Mouse (Mus musculus): ENCODE results near the gene Cracr2b. TPM values are rescaled to one million over a fixed set of nuclear protein-coding genes. Genes with fewer than 3 reads are reported as not detected.

Cracr2b gene
- 4.9 and 10.1 TPM in 2 replicates for polyA plus RNA-seq (2015; fragmentation: Nextera tagmentation; extraction: Ambion mirVana)

DNA sequence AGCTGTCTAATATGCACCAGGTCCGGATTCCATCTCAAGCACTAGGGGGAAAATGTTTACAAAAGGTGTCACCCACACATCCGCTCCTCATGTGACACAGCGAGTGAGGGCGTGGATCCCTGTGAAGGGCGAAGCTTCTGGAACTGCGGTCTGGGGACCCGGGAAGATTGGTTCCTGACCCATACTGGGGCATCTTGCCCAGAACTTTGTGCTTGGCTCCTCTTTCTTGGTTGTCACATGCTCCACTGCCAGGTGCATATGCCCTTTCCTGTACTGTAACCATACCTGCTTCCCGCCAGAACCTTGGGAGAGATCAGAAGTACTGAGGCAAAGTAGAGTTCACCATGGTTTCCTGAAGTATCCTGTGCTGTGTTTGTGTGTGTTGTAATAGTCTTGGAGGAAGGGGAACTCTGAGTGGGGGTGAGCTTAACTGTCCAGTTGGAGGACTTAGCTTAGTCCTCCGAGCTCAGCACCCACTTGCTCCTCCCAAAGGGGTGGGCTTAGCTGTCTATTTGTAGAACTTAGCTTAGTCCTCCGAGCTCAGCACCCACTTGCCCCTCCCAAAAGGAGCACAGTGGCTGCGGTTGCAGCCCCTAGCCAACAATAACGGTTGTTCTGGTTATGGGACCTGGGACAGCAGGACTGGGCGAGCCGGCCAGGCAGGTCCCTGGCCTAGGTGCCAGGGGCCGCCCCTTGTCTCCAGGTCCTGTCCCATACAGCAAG lies at the start of gene Cracr2b:
Cracr2b (plus strand) TSS at position 704 of the 723 bp plus-strand sequence.

GRCm38 (mm10) chr7:141413809-141414584 lies 46.9 kb upstream of the Cracr2b start, which contains the start of gene Gatd1:
TSS of gene Gatd1 (minus strand) at chr7:141414136.

DNA sequence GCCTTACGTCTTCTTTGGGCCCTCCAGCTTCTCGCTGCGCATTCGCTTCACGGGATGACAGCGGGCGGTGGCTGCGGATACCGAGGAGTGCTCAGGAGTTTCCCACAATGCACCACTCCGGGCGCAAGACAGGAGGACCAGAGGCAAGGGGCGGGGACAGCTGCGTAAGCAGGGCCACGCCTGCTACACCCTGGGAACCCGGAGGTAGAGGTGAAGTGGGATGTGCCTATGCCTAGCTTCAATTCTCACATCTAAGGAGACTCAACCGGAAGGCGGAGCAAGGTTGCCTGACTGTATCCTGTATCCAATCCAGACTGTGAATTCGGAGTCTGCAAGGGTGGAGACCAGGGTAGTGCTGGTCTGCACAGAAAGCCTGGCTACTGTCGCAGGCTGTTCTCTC lies 31.6 kb upstream of the Cracr2b start, which contains the start of gene Cend1:
Cend1 (minus strand) TSS at position 182 of the 400 bp plus-strand sequence.

DNA sequence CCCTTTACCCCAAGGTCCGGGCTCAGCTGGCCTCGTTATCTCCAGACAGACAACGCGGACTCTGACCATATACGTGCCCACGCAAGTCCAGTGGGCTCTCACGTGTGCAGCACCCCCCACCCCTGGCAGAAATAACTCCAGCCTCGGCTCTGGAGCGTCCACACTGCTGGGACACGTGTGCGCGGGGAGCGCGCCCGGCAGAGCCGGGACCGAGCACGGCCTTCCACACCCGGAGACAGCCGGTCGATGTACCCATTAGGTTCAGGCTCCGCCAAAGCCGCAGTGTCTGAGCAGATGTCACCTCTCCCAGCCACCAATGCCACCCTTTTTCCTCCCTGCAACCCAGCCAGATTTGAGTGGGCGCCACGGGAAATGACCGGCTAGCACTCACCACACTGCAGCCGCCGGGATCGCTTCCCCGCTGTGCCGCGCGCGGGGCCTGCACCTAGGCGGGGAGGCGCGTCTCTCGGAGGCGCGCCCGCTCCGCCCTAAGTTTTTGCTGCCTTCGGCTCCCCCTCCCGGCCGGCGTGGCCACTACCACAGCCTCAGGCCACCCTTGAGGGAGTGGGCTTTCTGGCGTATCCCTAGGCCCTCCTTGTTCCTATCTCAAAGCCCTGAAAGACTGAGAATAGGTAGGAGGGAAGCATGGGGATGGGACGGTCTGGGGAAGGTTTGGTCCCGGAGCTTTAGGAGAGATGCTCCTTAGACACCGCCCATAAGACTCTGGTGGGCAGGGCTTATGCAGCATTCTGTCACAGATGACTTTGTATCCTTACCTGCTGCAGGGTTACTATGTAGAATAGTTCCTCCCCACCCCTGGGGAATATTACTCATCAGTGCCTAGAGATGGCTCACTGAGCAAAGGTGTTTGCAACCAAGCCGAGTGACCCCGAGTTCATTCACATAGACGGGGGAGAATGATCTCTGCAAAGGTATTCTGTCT lies 23.4 kb upstream of the Cracr2b start, which contains the start of gene Slc25a22:
Slc25a22 (minus strand) TSS at position 715 of the 943 bp plus-strand sequence.

GRCm38 (mm10) chr7:141443828-141444237 lies 17.1 kb upstream of the Cracr2b start, which contains the start of gene Pidd1:
TSS of gene Pidd1 (minus strand) at chr7:141444025.

GRCm38 (mm10) chr7:141447110-141447991 lies 13.5 kb upstream of the Cracr2b start, which contains the start of gene Rplp2:
TSS of gene Rplp2 (plus strand) at chr7:141447370.

GRCm38 (mm10) chr7:141454967-141455551 lies 5.8 kb upstream of the Cracr2b start, which contains the start of gene Pnpla2:
TSS of gene Pnpla2 (plus strand) at chr7:141455198.

DNA sequence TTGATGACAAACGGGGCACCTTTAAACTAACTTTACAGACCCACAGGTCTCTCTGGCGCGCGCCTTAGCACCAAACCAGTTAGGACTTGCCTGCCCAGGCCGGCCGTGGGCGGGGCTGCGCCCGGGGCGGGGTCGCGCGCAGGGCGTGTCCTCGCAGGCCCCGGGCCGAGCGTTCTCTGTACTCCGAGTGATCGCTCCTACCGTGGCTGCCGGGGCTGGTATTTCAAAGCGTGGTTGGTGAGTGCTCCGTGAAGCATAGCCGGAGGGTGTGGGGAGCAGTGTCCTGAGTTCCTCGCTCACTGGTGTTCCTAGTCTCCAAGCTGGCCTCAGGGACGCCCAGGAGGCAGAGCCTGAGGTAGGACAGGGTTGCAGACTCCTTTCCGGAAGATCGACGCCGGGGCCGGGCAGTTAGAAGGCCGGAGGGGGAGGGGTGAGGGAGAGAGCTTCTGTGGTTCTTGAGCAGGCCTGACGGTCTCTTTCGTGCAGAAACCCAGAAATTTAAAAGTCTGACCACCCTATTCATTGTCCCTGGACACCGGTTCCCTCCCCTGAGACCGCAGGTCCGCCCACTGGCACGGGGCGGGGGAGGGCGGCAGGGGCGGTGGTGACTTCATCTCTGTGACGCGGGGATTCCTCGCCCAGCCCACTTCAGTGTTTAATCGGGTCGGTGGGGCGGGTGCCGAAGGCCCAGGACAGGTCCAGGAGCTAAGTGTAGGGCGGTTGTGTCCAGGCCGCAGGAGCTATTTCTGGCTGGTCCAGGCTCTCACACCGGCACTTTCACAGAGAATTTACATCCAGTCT lies 6.5 kb downstream of the Cracr2b start, which contains the start of gene Cd151:
Cd151 (plus strand) TSS at position 163 of the 801 bp plus-strand sequence.

DNA sequence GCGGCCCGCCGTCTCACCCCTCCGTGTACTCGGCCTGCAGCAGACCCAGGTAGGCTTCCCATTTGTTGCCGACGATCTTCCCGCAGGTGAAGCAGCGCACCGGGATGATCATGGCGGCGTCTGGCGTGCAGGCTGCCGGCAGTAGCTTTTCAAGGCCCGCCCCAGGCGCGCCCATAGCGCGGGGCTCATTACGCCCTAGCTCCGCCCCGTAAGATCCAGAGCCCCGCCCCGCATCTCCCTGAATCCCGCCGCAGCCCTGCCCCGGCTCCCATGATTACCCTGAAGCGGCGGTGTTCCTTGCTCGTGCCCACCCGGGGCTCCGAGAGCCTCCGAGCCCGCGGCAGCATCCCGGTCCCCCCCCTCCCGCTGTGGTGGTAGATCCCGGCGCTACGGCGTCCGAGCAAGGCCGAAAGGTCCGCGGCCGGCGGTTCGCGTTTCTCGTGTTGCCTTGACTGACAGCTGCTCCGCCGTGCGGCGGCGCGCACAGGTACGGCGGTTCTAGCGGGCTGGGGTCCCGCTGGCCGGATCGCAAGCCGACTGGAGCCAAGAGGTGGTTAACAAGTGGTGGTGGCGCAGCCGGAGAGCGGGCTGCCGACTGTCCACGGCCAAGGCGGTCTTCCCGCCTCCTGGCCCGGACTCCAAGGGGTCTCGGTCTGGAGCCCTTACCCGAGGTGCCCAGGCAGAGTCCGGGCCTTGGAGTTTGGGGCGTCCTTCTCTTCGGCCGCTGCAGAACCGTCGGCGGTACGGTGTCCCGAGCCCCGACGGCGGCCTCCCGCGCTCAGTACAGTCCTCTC lies 14.3 kb downstream of the Cracr2b start, which contains the start of the genes Polr2l and Tspan4:
Polr2l (minus strand) TSS at position 122 of the 794 bp plus-strand sequence.
Tspan4 (plus strand) TSS at position 230 of the 794 bp plus-strand sequence.

Other genes with a start within 250 kb of the Cracr2b start
- gene Lmntd2, start 247.0 kb upstream of the Cracr2b start, polyA plus RNA-seq (2015; fragmentation: Nextera tagmentation; extraction: Ambion mirVana), result 0.18 and 0.44 TPM in 2 replicates
- 18.2 and 21.4 TPM in 2 replicates for gene Rassf7, start 245.2 kb upstream of the Cracr2b start, polyA plus RNA-seq (2015; fragmentation: Nextera tagmentation; extraction: Ambion mirVana)
- gene Phrf1, start 232.3 kb upstream of the Cracr2b start, polyA plus RNA-seq (2015; fragmentation: Nextera tagmentation; extraction: Ambion mirVana), result 32.1 and 33.6 TPM in 2 replicates
- 4.4 and 5.6 TPM in 2 replicates for gene Irf7, start 194.6 kb upstream of the Cracr2b start, polyA plus RNA-seq (2015; fragmentation: Nextera tagmentation; extraction: Ambion mirVana)
- 0.20 TPM in 1 of 2 replicates, not detected in the other for gene Cdhr5, start 184.3 kb upstream of the Cracr2b start, polyA plus RNA-seq (2015; fragmentation: Nextera tagmentation; extraction: Ambion mirVana)
- 6.4 and 7.7 TPM in 2 replicates for gene Sct, start 182.0 kb upstream of the Cracr2b start, polyA plus RNA-seq (2015; fragmentation: Nextera tagmentation; extraction: Ambion mirVana)
- gene Drd4, start 169.1 kb upstream of the Cracr2b start, polyA plus RNA-seq (2015; fragmentation: Nextera tagmentation; extraction: Ambion mirVana), result 0.62 and 1.3 TPM in 2 replicates
- gene Deaf1, start 133.4 kb upstream of the Cracr2b start, polyA plus RNA-seq (2015; fragmentation: Nextera tagmentation; extraction: Ambion mirVana), result 212 and 254 TPM in 2 replicates
- gene Tmem80, start 133.4 kb upstream of the Cracr2b start, polyA plus RNA-seq (2015; fragmentation: Nextera tagmentation; extraction: Ambion mirVana), result 41.4 and 42.7 TPM in 2 replicates
- 0.45 and 0.84 TPM in 2 replicates for gene Eps8l2, start 122.2 kb upstream of the Cracr2b start, polyA plus RNA-seq (2015; fragmentation: Nextera tagmentation; extraction: Ambion mirVana)
- 246 and 267 TPM in 2 replicates for gene Taldo1, start 68.9 kb upstream of the Cracr2b start, polyA plus RNA-seq (2015; fragmentation: Nextera tagmentation; extraction: Ambion mirVana)
- gene Gatd1, start 47.0 kb upstream of the Cracr2b start, polyA plus RNA-seq (2015; fragmentation: Nextera tagmentation; extraction: Ambion mirVana), result 44.0 and 44.6 TPM in 2 replicates
- 255 and 295 TPM in 2 replicates for gene Cend1, start 31.6 kb upstream of the Cracr2b start, polyA plus RNA-seq (2015; fragmentation: Nextera tagmentation; extraction: Ambion mirVana)
- gene Slc25a22, start 23.2 kb upstream of the Cracr2b start, polyA plus RNA-seq (2015; fragmentation: Nextera tagmentation; extraction: Ambion mirVana), result 69.2 and 77.6 TPM in 2 replicates
- 1.2 and 1.4 TPM in 2 replicates for gene Pidd1, start 17.1 kb upstream of the Cracr2b start, polyA plus RNA-seq (2015; fragmentation: Nextera tagmentation; extraction: Ambion mirVana)
- 775 and 923 TPM in 2 replicates for gene Rplp2, start 13.7 kb upstream of the Cracr2b start, polyA plus RNA-seq (2015; fragmentation: Nextera tagmentation; extraction: Ambion mirVana)
- gene Pnpla2, start 5.9 kb upstream of the Cracr2b start, polyA plus RNA-seq (2015; fragmentation: Nextera tagmentation; extraction: Ambion mirVana), result 19.9 and 22.2 TPM in 2 replicates
- gene Cd151, start 6.3 kb downstream of the Cracr2b start, polyA plus RNA-seq (2015; fragmentation: Nextera tagmentation; extraction: Ambion mirVana), result 18.5 and 18.6 TPM in 2 replicates
- gene Polr2l, start 14.0 kb downstream of the Cracr2b start, polyA plus RNA-seq (2015; fragmentation: Nextera tagmentation; extraction: Ambion mirVana), result 86.6 and 89.5 TPM in 2 replicates
- gene Tspan4, start 14.1 kb downstream of the Cracr2b start, polyA plus RNA-seq (2015; fragmentation: Nextera tagmentation; extraction: Ambion mirVana), result 106 TPM in 2 replicates
- 50.4 and 51.1 TPM in 2 replicates for gene Chid1, start 78.8 kb downstream of the Cracr2b start, polyA plus RNA-seq (2015; fragmentation: Nextera tagmentation; extraction: Ambion mirVana)
- 88.9 and 101 TPM in 2 replicates for gene Ap2a2, start 101.1 kb downstream of the Cracr2b start, polyA plus RNA-seq (2015; fragmentation: Nextera tagmentation; extraction: Ambion mirVana)
- 0.08 and 0.15 TPM in 2 replicates for gene Muc6, start 194.2 kb downstream of the Cracr2b start, polyA plus RNA-seq (2015; fragmentation: Nextera tagmentation; extraction: Ambion mirVana)
- gene Muc2, start 229.2 kb downstream of the Cracr2b start, polyA plus RNA-seq (2015; fragmentation: Nextera tagmentation; extraction: Ambion mirVana), result 0.32 and 0.65 TPM in 2 replicates

Measured in neural tube, postnatal 0 days (tissue).